17 mouse cellular contexts compared by ENCODE assay signal in genomic region chr7:98551041-98551440, GRCm38 (mm10).
DNase-seq lines count a peak whose midpoint lies in the region; ATAC-seq lines count a peak whose summit lies in the region.
"Had no signal": no experiment of that assay in that cellular context is flagged by ENCODE, and none has a peak within 500 bp of the region (broad histone marks: within the 10 kb centered on the region; RNA-seq: fewer than 3 reads in every experiment).

No protein-coding gene starts in this region.

- H3K27ac ChIP-seq in heart, embryonic 14.5 days (replicated peaks in 1 of 2; ENCODE audit: control insufficient read depth in 1 of 2, insufficient read depth in 1 of 2, low read depth in 2 of 2, low read length in 2 of 2), result peak overlapping the region; percentile 46 to 59; a peak in 2 of 4 replicates
- peak overlapping the region; percentile 21; the same call in 1 of the 2 replicates for H3K27ac ChIP-seq in kidney, embryonic 16.5 days (ENCODE audit: low read length)
- no peak overlapping the region for H3K27ac ChIP-seq in kidney, embryonic 14.5 days (ENCODE audit: low read depth, low read length)
- peak overlapping the region; percentile 84 for H3K27ac ChIP-seq in lung, embryonic 16.5 days (ENCODE audit: low read length)
- H3K27ac ChIP-seq: hindbrain, embryonic 12.5 days; stomach, embryonic 15.5 days had no signal

- no peak for ATAC-seq in heart, embryonic 14.5 days (ENCODE audit: insufficient number of reproducible peaks, insufficient read depth, low FRiP score, low read depth)
- no peak for ATAC-seq in kidney, embryonic 16.5 days (ENCODE audit: low FRiP score, low TSS enrichment)
- ATAC-seq in kidney, embryonic 14.5 days (ENCODE audit: low FRiP score, low TSS enrichment), result no peak
- peak; percentile 15; the same call in 1 of the 2 replicates for ATAC-seq in lung, embryonic 16.5 days (ENCODE audit: low read depth)
- ATAC-seq: CD4-positive, CD25-positive, alpha-beta regulatory T cell, adult 4 months; forebrain, postnatal 0 days; Patski had no signal

- 26% methylated on average over 3 of the region's 3 CpGs for WGBS in heart, embryonic 14.5 days
- WGBS in kidney, embryonic 16.5 days, result 63% methylated on average over 3 of the region's 3 CpGs
- 81% methylated on average over 3 of the region's 3 CpGs for whole genome bisulfite sequencing in kidney, embryonic 14.5 days
- 38% methylated on average over 3 of the region's 3 CpGs for WGBS in lung, embryonic 16.5 days

- no peak overlapping the region for H3K9ac ChIP-seq in heart, embryonic 14.5 days (ENCODE audit: low read length)
- no peak overlapping the region for H3K9ac ChIP-seq in kidney, embryonic 16.5 days (replicated peaks; ENCODE audit: low read length)
- no peak overlapping the region for H3K9ac ChIP-seq in kidney, embryonic 14.5 days (ENCODE audit: low read depth, low read length)
- H3K9ac ChIP-seq in lung, embryonic 16.5 days (ENCODE audit: low read length), result peak overlapping the region; percentile 32; the same call in 1 of the 2 replicates
- H3K9ac ChIP-seq: forebrain, postnatal 0 days; hindbrain, embryonic 12.5 days; stomach, embryonic 15.5 days had no signal

- peak overlapping the region; percentile 23; the same call in 1 of the 2 replicates for H3K4me2 ChIP-seq in heart, embryonic 14.5 days (ENCODE audit: low read length)
- no peak overlapping the region for H3K4me2 ChIP-seq in kidney, embryonic 16.5 days (replicated peaks; ENCODE audit: low read depth, low read length)
- H3K4me2 ChIP-seq in kidney, embryonic 14.5 days (replicated peaks; ENCODE audit: low read depth, low read length), result no peak overlapping the region
- peak overlapping the region; percentile 38 for H3K4me2 ChIP-seq in lung, embryonic 16.5 days (ENCODE audit: low read depth, low read length)
- H3K4me2 ChIP-seq: hindbrain, embryonic 12.5 days; midbrain, embryonic 11.5 days; stomach, embryonic 15.5 days had no signal

- peaks cover 25 to 31% of the 10 kb centered on the region in 2 experiments for H3K4me1 ChIP-seq in heart, embryonic 14.5 days (ENCODE audit: control insufficient read depth in 2 of 2, insufficient read depth in 2 of 2, low read length in 2 of 2)
- H3K4me1 ChIP-seq in kidney, embryonic 16.5 days (ENCODE audit: insufficient read depth, low read length), result peaks cover 5% of the 10 kb centered on the region; the same call in 1 of the 2 replicates
- peaks cover 3% of the 10 kb centered on the region; the same call in 1 of the 2 replicates for H3K4me1 ChIP-seq in kidney, embryonic 14.5 days (ENCODE audit: control insufficient read depth, insufficient read depth, low read length)
- peaks cover 15% of the 10 kb centered on the region for H3K4me1 ChIP-seq in lung, embryonic 16.5 days (replicated peaks; ENCODE audit: control insufficient read depth, insufficient read depth, low read length)
- H3K4me1 ChIP-seq: hindbrain, embryonic 12.5 days had no signal

- H3K27me3 ChIP-seq in heart, embryonic 14.5 days (ENCODE audit: control insufficient read depth, insufficient read depth, low read length), result no peaks in the 10 kb centered on the region
- no peaks in the 10 kb centered on the region for H3K27me3 ChIP-seq in kidney, embryonic 16.5 days (ENCODE audit: insufficient read depth, low read length)
- H3K27me3 ChIP-seq in kidney, embryonic 14.5 days (ENCODE audit: control insufficient read depth, insufficient read depth, low read length), result no peaks in the 10 kb centered on the region
- no peaks in the 10 kb centered on the region for H3K27me3 ChIP-seq in lung, embryonic 16.5 days (ENCODE audit: control insufficient read depth, insufficient read depth, low read depth, low read length)
- H3K27me3 ChIP-seq: hindbrain, embryonic 12.5 days; Patski; stomach, embryonic 15.5 days had no signal

- no peaks in the 10 kb centered on the region for H3K9me3 ChIP-seq in heart, embryonic 14.5 days (ENCODE audit: control insufficient read depth, low read length)
- H3K9me3 ChIP-seq in kidney, embryonic 16.5 days (ENCODE audit: low read length), result no peaks in the 10 kb centered on the region
- no peaks in the 10 kb centered on the region for H3K9me3 ChIP-seq in kidney, embryonic 14.5 days (ENCODE audit: control insufficient read depth, low read length)
- no peaks in the 10 kb centered on the region for H3K9me3 ChIP-seq in lung, embryonic 16.5 days (ENCODE audit: control insufficient read depth, low read length)
- H3K9me3 ChIP-seq: forebrain, embryonic 10.5 days; hindbrain, embryonic 12.5 days; stomach, embryonic 15.5 days had no signal

- no peak overlapping the region for H3K4me3 ChIP-seq in heart, embryonic 14.5 days (ENCODE audit: control insufficient read depth in 1 of 2, insufficient read depth in 1 of 2, low read depth in 1 of 2, low read length in 2 of 2)
- H3K4me3 ChIP-seq in kidney, embryonic 16.5 days (ENCODE audit: low read length), result no peak overlapping the region
- no peak overlapping the region for H3K4me3 ChIP-seq in kidney, embryonic 14.5 days (ENCODE audit: low read length)
- H3K4me3 ChIP-seq in lung, embryonic 16.5 days (ENCODE audit: low read length), result no peak overlapping the region
- H3K4me3 ChIP-seq: forebrain, embryonic 10.5 days; hindbrain, embryonic 12.5 days; stomach, embryonic 15.5 days had no signal

- DNase-seq in adrenal gland, adult 2 months, result peak; percentile 68
- DNase-seq in adrenal gland, postnatal 4 days (ENCODE audit: low spot score in 2 of 2), result no peak
- DNase-seq in heart, postnatal 4 days, result no peak
- no peak for DNase-seq in lung, adult 18-20 months
- DNase-seq: cerebellum, adult 8-10 months; forebrain, postnatal 0 days; right cerebral cortex, postnatal 25 days had no signal

- no peaks in the 10 kb centered on the region for H3K36me3 ChIP-seq in heart, embryonic 14.5 days (ENCODE audit: control insufficient read depth, insufficient read depth, low read length)
- H3K36me3 ChIP-seq in kidney, embryonic 16.5 days (ENCODE audit: insufficient read depth, low read length), result no peaks in the 10 kb centered on the region
- H3K36me3 ChIP-seq in kidney, embryonic 14.5 days (ENCODE audit: control insufficient read depth, insufficient read depth, low read length), result no peaks in the 10 kb centered on the region
- H3K36me3 ChIP-seq in lung, embryonic 16.5 days (ENCODE audit: control insufficient read depth, insufficient read depth, low read length), result no peaks in the 10 kb centered on the region
- H3K36me3 ChIP-seq: forebrain, embryonic 10.5 days; hindbrain, embryonic 12.5 days; stomach, embryonic 15.5 days had no signal

Comparison
In these comparisons a context has a peak if more than half of its experiments do, and no peak if none do; other contexts are left out.
1. H3K4me2 ChIP-seq: peak in heart, embryonic 14.5 days (single experiment) and lung, embryonic 16.5 days (single experiment); none in kidney, embryonic 16.5 days (single experiment) and kidney, embryonic 14.5 days (single experiment).